Comparison of ENCODE assay signal across 8 mouse cellular contexts in genomic region chrX:58038061-58039007, GRCm38 (mm10). TPM values are rescaled to one million over a fixed set of nuclear protein-coding genes. Genes with fewer than 3 reads are reported as not detected.
DNase-seq lines count a peak whose midpoint lies in the region; ATAC-seq and TF ChIP-seq lines count a peak whose summit lies in the region.

No protein-coding gene starts in this region.

- 18% methylated on average over 70 of the region's 70 CpGs for WGBS in forebrain, embryonic 12.5 days
- WGBS in liver, postnatal 0 days (ENCODE audit: insufficient replicate concordance) = 23% methylated on average over 56 of the region's 70 CpGs

- TF ChIP-seq EP300 in liver, postnatal 0 days (IDR thresholded peaks at IDR 0.05; ENCODE audit: low read depth) = no peak

- no peak for TF ChIP-seq CTCF in E14TG2a.4 (conservative IDR thresholded peaks at IDR 0.05; ENCODE audit: low read length)
- no peak for TF ChIP-seq CTCF in liver, postnatal 0 days (IDR thresholded peaks at IDR 0.05; ENCODE audit: low read depth)

- H3K4me2 ChIP-seq in forebrain, embryonic 12.5 days = peak overlapping the region; percentile 52
- H3K4me2 ChIP-seq in liver, postnatal 0 days (ENCODE audit: low read depth, low read length) = peak overlapping the region; percentile 38; the same call in 1 of the 2 replicates

- H3K27ac ChIP-seq in forebrain, embryonic 12.5 days = peak overlapping the region; percentile 82
- no peak overlapping the region for H3K27ac ChIP-seq in liver, postnatal 0 days (ENCODE audit: low read depth)

- peaks cover 33% of the 10 kb centered on the region for H3K36me3 ChIP-seq in E14TG2a.4 (ENCODE audit: insufficient read depth, low read length)
- no peaks in the 10 kb centered on the region for H3K36me3 ChIP-seq in forebrain, embryonic 12.5 days (replicated peaks)
- H3K36me3 ChIP-seq in liver, postnatal 0 days (replicated peaks; ENCODE audit: insufficient read depth, low read length) = no peaks in the 10 kb centered on the region

- H3K27me3 ChIP-seq in E14TG2a.4 (ENCODE audit: insufficient read depth, low read length) = no peaks in the 10 kb centered on the region
- H3K27me3 ChIP-seq in forebrain, embryonic 12.5 days = peaks cover 10% of the 10 kb centered on the region
- peaks cover 45% of the 10 kb centered on the region for H3K27me3 ChIP-seq in liver, postnatal 0 days (ENCODE audit: insufficient read depth, low read length)

- ATAC-seq in forebrain, embryonic 12.5 days (ENCODE audit: low FRiP score) = peak; percentile 85
- ATAC-seq in liver, postnatal 0 days = no peak

- H3K9ac ChIP-seq in forebrain, embryonic 12.5 days = peak overlapping the region; percentile 56
- no peak overlapping the region for H3K9ac ChIP-seq in liver, postnatal 0 days (replicated peaks)

- peaks cover 27% of the 10 kb centered on the region for H3K4me1 ChIP-seq in E14TG2a.4 (replicated peaks; ENCODE audit: low read depth, low read length)
- H3K4me1 ChIP-seq in forebrain, embryonic 12.5 days = no peaks in the 10 kb centered on the region; the same call in 1 of the 2 replicates
- H3K4me1 ChIP-seq in liver, postnatal 0 days (ENCODE audit: insufficient read depth) = no peaks in the 10 kb centered on the region

- peak; percentile 45 for DNase-seq in brain, adult 2 months (ENCODE audit: low read depth, low spot score)
- no peak for DNase-seq in liver, postnatal 0 days
- no peak for DNase-seq in adrenal gland, postnatal 25 days
- no peak for DNase-seq in kidney, adult 9 months
- no peak for DNase-seq in spleen, adult 18-20 months
- no peak for DNase-seq in spleen, postnatal 14 days (ENCODE audit: low spot score in 2 of 2)

- peak overlapping the region; percentile 88 for H3K4me3 ChIP-seq in E14TG2a.4 (replicated peaks; ENCODE audit: low read length)
- peak overlapping the region; percentile 39 for H3K4me3 ChIP-seq in forebrain, embryonic 12.5 days (replicated peaks)
- peak overlapping the region; percentile 22; the same call in 1 of the 2 replicates for H3K4me3 ChIP-seq in liver, postnatal 0 days (ENCODE audit: low read depth, low read length)

- H3K9me3 ChIP-seq in E14TG2a.4 (ENCODE audit: low read length) = no peaks in the 10 kb centered on the region
- no peaks in the 10 kb centered on the region for H3K9me3 ChIP-seq in forebrain, embryonic 12.5 days
- no peaks in the 10 kb centered on the region for H3K9me3 ChIP-seq in liver, postnatal 0 days (ENCODE audit: low read length)

RNA-seq across cellular contexts. Expression of gene Zic3, which starts 15.8 kb away (rescaled TPM):
- polyA plus RNA-seq in forebrain, embryonic 12.5 days (2016; fragmentation: Nextera tagmentation; extraction: Ambion mirVana) = 27.5 and 33.0 TPM in 2 replicates
- not detected in 2 replicates for polyA plus RNA-seq in liver, postnatal 0 days (2015; fragmentation: Nextera tagmentation; extraction: Ambion mirVana)
- not detected in 2 replicates for total RNA-seq in adrenal gland, postnatal 25 days (2021)

Comparison
In these comparisons a context has a peak if more than half of its experiments do, and no peak if none do; other contexts are left out.
1. H3K4me3 ChIP-seq: peak in every context shown above with its lines; median percentile 88 in E14TG2a.4; 39 in forebrain, embryonic 12.5 days; 22 in liver, postnatal 0 days.
2. RNA of gene Zic3, which starts 15.8 kb away (polyA plus RNA-seq): 27.5 to 33.0 TPM in forebrain, embryonic 12.5 days; not detected in liver, postnatal 0 days; every median in the first group is over 10 times any median in the second.